Mouse (Mus musculus): Measurements from ENCODE around the gene Gm21976. TPM values are rescaled to one million over a fixed set of nuclear protein-coding genes. Genes with fewer than 3 reads are reported as not detected.
A peak's percentile ranks its signal among the peaks of the same experiment; 100 is the strongest.

The Gm21976 gene
- polyA plus RNA-seq, 1 experiment from 2014 or later, result not detected

GRCm38 (mm10) chr13:98264111-98264510 is 15.6 kb upstream of the Gm21976 start:
- no peak for ATAC-seq (ENCODE audit: insufficient read depth, low FRiP score, low read depth)
- Histone ChIP-seq H3K9me3 (no peaks in the 10 kb centered on the region), H3K4me3 (replicated peaks) (peak overlapping the region; percentile 89), H3K27me3 (replicated peaks) (no peaks in the 10 kb centered on the region), H3K4me1 (peaks cover 13% of the 10 kb centered on the region; the same call in 1 of the 2 replicates), H3K4me2 (peak overlapping the region; percentile 60), H3K9ac (no peak overlapping the region), H3K36me3 (peaks cover 11% of the 10 kb centered on the region; the same call in 1 of the 2 replicates), H3K27ac (no peak overlapping the region)
- WGBS, result 26% methylated on average over 5 of the region's 5 CpGs

- peaks cover 18% of the 10 kb centered on the region; the same call in 1 of the 2 replicates for H3K36me3 ChIP-seq
- no peak overlapping the region for H3K9ac ChIP-seq
- 88% methylated on average over 9 of the region's 9 CpGs for WGBS
- H3K27me3 ChIP-seq (replicated peaks), result no peaks in the 10 kb centered on the region
- no peak overlapping the region for H3K4me3 ChIP-seq (replicated peaks)
- ATAC-seq (ENCODE audit: insufficient read depth, low FRiP score, low read depth), result no peak
- no peaks in the 10 kb centered on the region for H3K9me3 ChIP-seq
- H3K4me1 ChIP-seq, result no peaks in the 10 kb centered on the region
- no peak overlapping the region for H3K4me2 ChIP-seq
- no peak overlapping the region for H3K27ac ChIP-seq
Observed at GRCm38 (mm10) chr13:98274023-98274422, 5.7 kb upstream of the Gm21976 start.

GRCm38 (mm10) chr13:98275646-98276045 is 4.0 kb upstream of the Gm21976 start:
- H3K4me2 ChIP-seq, result no peak overlapping the region
- no peak overlapping the region for H3K4me3 ChIP-seq (replicated peaks)
- H3K9me3 ChIP-seq, result no peaks in the 10 kb centered on the region
- no peak for ATAC-seq (ENCODE audit: insufficient read depth, low FRiP score, low read depth)
- WGBS, result 77% methylated on average over 4 of the region's 4 CpGs
- peaks cover 18% of the 10 kb centered on the region; the same call in 1 of the 2 replicates for H3K36me3 ChIP-seq
- H3K27me3 ChIP-seq (replicated peaks), result no peaks in the 10 kb centered on the region
- H3K4me1 ChIP-seq, result no peaks in the 10 kb centered on the region
- H3K27ac ChIP-seq, result no peak overlapping the region
- no peak overlapping the region for H3K9ac ChIP-seq

- H3K4me1 ChIP-seq, result no peaks in the 10 kb centered on the region
- WGBS, result 85% methylated on average over 7 of the region's 7 CpGs
- ATAC-seq (ENCODE audit: insufficient read depth, low FRiP score, low read depth), result no peak
- H3K27ac ChIP-seq, result no peak overlapping the region
- no peak overlapping the region for H3K4me3 ChIP-seq (replicated peaks)
- H3K9ac ChIP-seq, result no peak overlapping the region
- no peak overlapping the region for H3K4me2 ChIP-seq
- H3K27me3 ChIP-seq (replicated peaks), result no peaks in the 10 kb centered on the region
- H3K9me3 ChIP-seq, result no peaks in the 10 kb centered on the region
- peaks cover 15% of the 10 kb centered on the region; the same call in 1 of the 2 replicates for H3K36me3 ChIP-seq
Observed at GRCm38 (mm10) chr13:98276253-98276652, 3.4 kb upstream of the Gm21976 start.

GRCm38 (mm10) chr13:98277501-98277900 is 2.2 kb upstream of the Gm21976 start:
- 87% methylated on average over 2 of the region's 2 CpGs for WGBS
- Histone ChIP-seq H3K27ac (no peak overlapping the region), H3K9ac (no peak overlapping the region), H3K9me3 (no peaks in the 10 kb centered on the region), H3K4me3 (replicated peaks) (no peak overlapping the region), H3K4me2 (no peak overlapping the region), H3K4me1 (no peaks in the 10 kb centered on the region), H3K27me3 (replicated peaks) (no peaks in the 10 kb centered on the region), H3K36me3 (peaks cover 3% of the 10 kb centered on the region; the same call in 1 of the 2 replicates)
- no peak for ATAC-seq (ENCODE audit: insufficient read depth, low FRiP score, low read depth)

- no peak for ATAC-seq (ENCODE audit: insufficient read depth, low FRiP score, low read depth)
Observed at GRCm38 (mm10) chr13:98280990-98281650, 1.4 kb downstream of the Gm21976 start.

GRCm38 (mm10) chr13:98290719-98291118 is 11.0 kb downstream of the Gm21976 start:
- Histone ChIP-seq H3K36me3 (no peaks in the 10 kb centered on the region), H3K27me3 (replicated peaks) (no peaks in the 10 kb centered on the region), H3K4me3 (replicated peaks) (no peak overlapping the region), H3K4me1 (no peaks in the 10 kb centered on the region), H3K9ac (no peak overlapping the region), H3K9me3 (no peaks in the 10 kb centered on the region), H3K27ac (no peak overlapping the region), H3K4me2 (no peak overlapping the region)
- ATAC-seq (ENCODE audit: insufficient read depth, low FRiP score, low read depth), result no peak
- 40% methylated on average over 2 of the region's 2 CpGs for WGBS

More at GRCm38 (mm10) chr13:98280990-98281650, 1.4 kb downstream of the Gm21976 start:
- no peak overlapping the region for H3K4me3 ChIP-seq (replicated peaks)
- H3K4me2 ChIP-seq, result no peak overlapping the region
- H3K36me3 ChIP-seq, result no peaks in the 10 kb centered on the region
- no peaks in the 10 kb centered on the region for H3K27me3 ChIP-seq (replicated peaks)
- 70% methylated on average over 12 of the region's 12 CpGs for WGBS
- H3K9me3 ChIP-seq, result no peaks in the 10 kb centered on the region
- H3K9ac ChIP-seq, result no peak overlapping the region
- no peak overlapping the region for H3K27ac ChIP-seq
- H3K4me1 ChIP-seq, result no peaks in the 10 kb centered on the region

- no peaks in the 10 kb centered on the region for H3K4me1 ChIP-seq
- 81% methylated on average over 8 of the region's 8 CpGs for WGBS
- H3K27me3 ChIP-seq (replicated peaks), result no peaks in the 10 kb centered on the region
- no peak overlapping the region for H3K27ac ChIP-seq
- H3K4me2 ChIP-seq, result no peak overlapping the region
- H3K9me3 ChIP-seq, result no peaks in the 10 kb centered on the region
- no peaks in the 10 kb centered on the region for H3K36me3 ChIP-seq
- H3K9ac ChIP-seq, result no peak overlapping the region
- no peak overlapping the region for H3K4me3 ChIP-seq (replicated peaks)
- no peak for ATAC-seq (ENCODE audit: insufficient read depth, low FRiP score, low read depth)
Observed at GRCm38 (mm10) chr13:98291712-98292111, 12.0 kb downstream of the Gm21976 start.

GRCm38 (mm10) chr13:98296072-98296471 is 16.4 kb downstream of the Gm21976 start:
- Histone ChIP-seq H3K4me3 (replicated peaks) (no peak overlapping the region), H3K9ac (no peak overlapping the region), H3K9me3 (no peaks in the 10 kb centered on the region), H3K36me3 (no peaks in the 10 kb centered on the region), H3K27me3 (replicated peaks) (no peaks in the 10 kb centered on the region), H3K4me2 (no peak overlapping the region), H3K27ac (peak overlapping the region; percentile 69), H3K4me1 (no peaks in the 10 kb centered on the region)
- ATAC-seq (ENCODE audit: insufficient read depth, low FRiP score, low read depth), result peak; percentile 65
- 40% methylated on average over 5 of the region's 5 CpGs for WGBS

- Histone ChIP-seq H3K4me2 (no peak overlapping the region), H3K9me3 (no peaks in the 10 kb centered on the region), H3K9ac (no peak overlapping the region), H3K36me3 (no peaks in the 10 kb centered on the region), H3K27ac (no peak overlapping the region), H3K27me3 (replicated peaks) (no peaks in the 10 kb centered on the region), H3K4me3 (replicated peaks) (no peak overlapping the region), H3K4me1 (no peaks in the 10 kb centered on the region)
- ATAC-seq (ENCODE audit: insufficient read depth, low FRiP score, low read depth), result no peak
- WGBS, result 87% methylated on average over 6 of the region's 6 CpGs
Observed at GRCm38 (mm10) chr13:98297883-98298482, 18.3 kb downstream of the Gm21976 start.

- Histone ChIP-seq H3K4me3 (replicated peaks) (no peak overlapping the region), H3K9ac (no peak overlapping the region), H3K4me2 (peak overlapping the region; percentile 34), H3K36me3 (no peaks in the 10 kb centered on the region), H3K27me3 (replicated peaks) (no peaks in the 10 kb centered on the region), H3K4me1 (no peaks in the 10 kb centered on the region), H3K27ac (0 out of 2 replicates have a peak overlapping the region, but pooled peaks have one; percentile 17), H3K9me3 (no peaks in the 10 kb centered on the region)
- WGBS, result 51% methylated on average over 21 of the region's 21 CpGs
- peak; percentile 81 for ATAC-seq (ENCODE audit: insufficient read depth, low FRiP score, low read depth)
Observed at GRCm38 (mm10) chr13:98298833-98299758, 19.4 kb downstream of the Gm21976 start.
